Mouse (Mus musculus) lung, embryonic 14.5 days (tissue): Measurements from ENCODE around the gene Tmem221. TPM values are rescaled to one million over a fixed set of nuclear protein-coding genes. Genes with fewer than 3 reads are reported as not detected.

ENCODE experiments used
- ATAC-seq: fragments of 200-750 bp; cut with Nextera tagmentation; 2 replicates; pipeline ENCODE4 v1.8.0; 2017; ENCODE audit warnings: mild to moderate bottlenecking, moderate TSS enrichment, moderate library complexity; ENCODE audit not compliant: insufficient read depth
- DNase-seq: peaks from one replicate; pipeline ENCODE4 v3.0.0-alpha.2; 2015
- H3K27ac ChIP-seq: fragments of 300-500 bp; sonication (generic); 2 replicates; pipeline ENCODE4 v1.5.1; 2014; ENCODE audit warnings: low read depth, mild to moderate bottlenecking, moderate library complexity
- H3K27me3 ChIP-seq: fragments of 300-500 bp; sonication (generic); 2 replicates; pipeline ENCODE4 v1.6.1; 2014; ENCODE audit warnings: low read length, control low read depth; ENCODE audit not compliant: insufficient read depth
- H3K36me3 ChIP-seq: fragments of 300-500 bp; sonication (generic); 2 replicates; pipeline ENCODE4 v1.6.1; 2014; ENCODE audit warnings: control low read depth; ENCODE audit not compliant: insufficient read depth
- H3K4me1 ChIP-seq: fragments of 300-500 bp; sonication (generic); 2 replicates; pipeline ENCODE4 v1.6.1; 2014; ENCODE audit warnings: antibody characterized with exemption, control low read depth; ENCODE audit not compliant: insufficient read depth
- H3K4me2 ChIP-seq: fragments of 300-500 bp; sonication (generic); 2 replicates; pipeline ENCODE4 v1.6.1; 2014; ENCODE audit warnings: mild to moderate bottlenecking
- H3K4me3 ChIP-seq: fragments of 300-500 bp; sonication (generic); 2 replicates; pipeline ENCODE4 v1.5.1; 2014; ENCODE audit warnings: low read depth, low read length
- H3K9ac ChIP-seq: fragments of 300-500 bp; sonication (generic); 2 replicates; pipeline ENCODE4 v1.6.1; 2014
- H3K9me3 ChIP-seq: fragments of 300-500 bp; sonication (generic); 2 replicates; pipeline ENCODE4 v1.6.1; 2016; ENCODE audit warnings: low read depth, low read length, control low read depth
- CTCF ChIP-seq: IDR thresholded peaks from 2 replicates; pipeline ENCODE4 v1.5.1; 2016; ENCODE audit warnings: antibody characterized with exemption, low read depth
- WGBS: fragments of 180-500 bp; shearing (Covaris S2); extraction: QIAGEN DNeasy Blood & Tissue Kit; methylation state at CpG from one replicate; pipeline ENCODE4 v1.1.7; 2014; 5-methylcytosine and 5-hydroxymethylcytosine counted together
- polyA plus RNA-seq: library from polyadenylated mRNA; unstranded; fragments of >200 nt; fragmentation: Nextera tagmentation; extraction: Ambion mirVana; gene quantifications from 2 replicates; pipeline ENCODE4 v1.2.1, GENCODE M21; 2014

Tmem221 gene
- polyA plus RNA-seq, 1 experiment from 2014 or later = 3.2 TPM

- peak overlapping the region; percentile 63 for H3K9ac ChIP-seq
- ATAC-seq = peak; percentile 90
- peak overlapping the region; percentile 52 for H3K4me3 ChIP-seq
- H3K4me2 ChIP-seq = peak overlapping the region; percentile 80
- H3K27me3 ChIP-seq = 0 out of 2 replicates have a peak, but pooled peaks cover 6% of the 10 kb centered on the region
- no peaks in the 10 kb centered on the region for H3K9me3 ChIP-seq
- TF ChIP-seq CTCF = no peak
- DNase-seq = peak; percentile 95
- H3K4me1 ChIP-seq = peaks cover 7% of the 10 kb centered on the region; the same call in 1 of the 2 replicates
- H3K27ac ChIP-seq = peak overlapping the region; percentile 62; the same call in 1 of the 2 replicates
- under 1% methylated on average over 41 of the region's 41 CpGs for WGBS
- no peaks in the 10 kb centered on the region for H3K36me3 ChIP-seq
Measured at GRCm38 (mm10) chr8:71570291-71570954, 11.8 kb upstream of the Tmem221 start.

GRCm38 (mm10) chr8:71569366-71570290 lies 11.0 kb upstream of the Tmem221 start:
- Histone ChIP-seq H3K4me1 (peaks cover 7% of the 10 kb centered on the region; the same call in 1 of the 2 replicates), H3K27me3 (0 out of 2 replicates have a peak, but pooled peaks cover 6% of the 10 kb centered on the region), H3K36me3 (no peaks in the 10 kb centered on the region), H3K9ac (peak overlapping the region; percentile 31), H3K27ac (peak overlapping the region; percentile 83), H3K9me3 (no peaks in the 10 kb centered on the region), H3K4me2 (peak overlapping the region; percentile 80), H3K4me3 (peak overlapping the region; percentile 52)
- TF ChIP-seq CTCF = no peak
- ATAC-seq (peak; percentile 76), DNase-seq (peak; percentile 93)
- under 1% methylated on average over 51 of the region's 51 CpGs for WGBS

- ATAC-seq = no peak
- no peak for DNase-seq
- H3K36me3 ChIP-seq = no peaks in the 10 kb centered on the region
- peak overlapping the region; percentile 83; the same call in 1 of the 2 replicates for H3K27ac ChIP-seq
- TF ChIP-seq CTCF = no peak
- H3K9ac ChIP-seq = peak overlapping the region; percentile 20; the same call in 1 of the 2 replicates
- peak overlapping the region; percentile 80 for H3K4me2 ChIP-seq
- peak overlapping the region; percentile 52 for H3K4me3 ChIP-seq
- 19% methylated on average over 6 of the region's 6 CpGs for WGBS
- 0 out of 2 replicates have a peak, but pooled peaks cover 6% of the 10 kb centered on the region for H3K27me3 ChIP-seq
- peaks cover 7% of the 10 kb centered on the region; the same call in 1 of the 2 replicates for H3K4me1 ChIP-seq
- H3K9me3 ChIP-seq = no peaks in the 10 kb centered on the region
Measured at GRCm38 (mm10) chr8:71568941-71569340, 10.3 kb upstream of the Tmem221 start.

- WGBS = 11% methylated on average over 13 of the region's 13 CpGs
- peaks cover 7% of the 10 kb centered on the region; the same call in 1 of the 2 replicates for H3K4me1 ChIP-seq
- ATAC-seq = no peak
Measured at GRCm38 (mm10) chr8:71568387-71568937, 9.8 kb upstream of the Tmem221 start, which contains the start of gene Slc27a1. Gene Slc27a1 (plus strand): TSS chr8:71568882.

GRCm38 (mm10) chr8:71567587-71567986 lies 8.9 kb upstream of the Tmem221 start:
- no peak overlapping the region for H3K4me3 ChIP-seq
- ATAC-seq (no peak), DNase-seq (no peak)
- H3K9me3 ChIP-seq = no peaks in the 10 kb centered on the region
- H3K27me3 ChIP-seq = peaks cover 10% of the 10 kb centered on the region
- WGBS = 56% methylated on average over 7 of the region's 7 CpGs
- H3K36me3 ChIP-seq = no peaks in the 10 kb centered on the region
- TF ChIP-seq CTCF = no peak
- H3K4me1 ChIP-seq = peaks cover 8% of the 10 kb centered on the region
- no peak overlapping the region for H3K9ac ChIP-seq
- no peak overlapping the region for H3K27ac ChIP-seq
- no peak overlapping the region for H3K4me2 ChIP-seq

More at GRCm38 (mm10) chr8:71568387-71568937, 9.8 kb upstream of the Tmem221 start, which contains the start of gene Slc27a1:
- Histone ChIP-seq H3K27me3 (0 out of 2 replicates have a peak, but pooled peaks cover 6% of the 10 kb centered on the region), H3K9me3 (no peaks in the 10 kb centered on the region), H3K4me2 (peak within 1 kb of the TSS; percentile 80), H3K4me3 (peak within 1 kb of the TSS; percentile 52), H3K27ac (peak within 1 kb of the TSS; percentile 83), H3K36me3 (no peaks in the 10 kb centered on the region), H3K9ac (peak within 1 kb of the TSS; percentile 31)
- TF ChIP-seq CTCF = no peak
- DNase-seq = peak; percentile 57

- H3K4me2 ChIP-seq = no peak within 1 kb of the TSS
- no peak within 1 kb of the TSS for H3K9ac ChIP-seq
- peaks cover 21% of the 10 kb centered on the region for H3K27me3 ChIP-seq
- no peaks in the 10 kb centered on the region for H3K9me3 ChIP-seq
- H3K4me1 ChIP-seq = peaks cover 10% of the 10 kb centered on the region
- ATAC-seq = no peak
- H3K27ac ChIP-seq = no peak within 1 kb of the TSS
- H3K36me3 ChIP-seq = no peaks in the 10 kb centered on the region
- no peak for DNase-seq
- no peak within 1 kb of the TSS for H3K4me3 ChIP-seq
- no peak for TF ChIP-seq CTCF
- WGBS = 49% methylated on average over 3 of the region's 3 CpGs
Measured at GRCm38 (mm10) chr8:71566501-71566900, 7.8 kb upstream of the Tmem221 start, which contains the start of gene Nxnl1. Gene Nxnl1 (minus strand): TSS chr8:71566601.
